Mouse (Mus musculus) megakaryocyte progenitor cell, adult 5-6 weeks (primary cell): Measurements from ENCODE around the gene Psme4. TPM values are rescaled to one million over a fixed set of nuclear protein-coding genes. Genes with fewer than 3 reads are reported as not detected.

Source experiments
- total RNA-seq, 2 experiments: library from RNA; stranded (forward) in 1 of 2; stranded (reverse) in 1 of 2; fragments of 157-497, 149-512 nt in 1 of 2; fragments of 200-1000 nt in 1 of 2; gene quantifications; 2 replicates each; pipeline versions ENCODE4 v1.2.3 to v1.2.4; 2015 to 2017

The Psme4 gene
- total RNA-seq, 2 experiments from 2014 or later, result 44.1 to 51.2 TPM

Other genes with a start within 250 kb of the Psme4 start
- 2.1 and 3.0 TPM in 2 replicates for gene Acyp2, start 122.1 kb upstream of the Psme4 start, total RNA-seq (2015)
- 0.12 and 0.95 TPM in 2 replicates for gene Acyp2, start 122.1 kb upstream of the Psme4 start, total RNA-seq (2017)
- not detected in 2 replicates for gene Gpr75, start 113.6 kb downstream of the Psme4 start, total RNA-seq (2015)
- gene Gpr75, start 113.6 kb downstream of the Psme4 start, total RNA-seq (2017), result not detected in 2 replicates
- 13.9 and 16.8 TPM in 2 replicates for gene Asb3, start 113.7 kb downstream of the Psme4 start, total RNA-seq (2015)
- gene Asb3, start 113.7 kb downstream of the Psme4 start, total RNA-seq (2017), result 13.7 and 20.1 TPM in 2 replicates
- 43.6 and 48.1 TPM in 2 replicates for gene Erlec1, start 182.6 kb downstream of the Psme4 start, total RNA-seq (2015)
- 20.9 and 31.6 TPM in 2 replicates for gene Erlec1, start 182.6 kb downstream of the Psme4 start, total RNA-seq (2017)
- gene Chac2, start 214.6 kb downstream of the Psme4 start, total RNA-seq (2015), result 6.5 and 10.3 TPM in 2 replicates
- 12.6 and 13.9 TPM in 2 replicates for gene Chac2, start 214.6 kb downstream of the Psme4 start, total RNA-seq (2017)